Mouse (Mus musculus) left cerebral cortex, postnatal 10 days (tissue): ENCODE measurements at regions not wholly inside any gene's neighbourhood (a gene's known extent, or its start where the extent isn't known, plus 50 kb on each side); places are given as distances from the start of the nearest gene placed in this dataset.
A peak's percentile ranks its signal among the peaks of the same experiment; 100 is the strongest.

ENCODE experiments used
- DNase-seq, 2 experiments: peaks; one replicate each; pipeline ENCODE4 v3.0.0; 2021 to 2022; ENCODE audit warnings: low spot score in 2 of 2, mixed read lengths in 1 of 2; ENCODE audit errors: extremely low spot score in 1 of 2
- intact Hi-C: fragments of 180-260 bp; cut with DNase I; formaldehyde crosslinking; loops from one replicate; pipeline ENCODE4 v1.15.1; 2025

DNA sequence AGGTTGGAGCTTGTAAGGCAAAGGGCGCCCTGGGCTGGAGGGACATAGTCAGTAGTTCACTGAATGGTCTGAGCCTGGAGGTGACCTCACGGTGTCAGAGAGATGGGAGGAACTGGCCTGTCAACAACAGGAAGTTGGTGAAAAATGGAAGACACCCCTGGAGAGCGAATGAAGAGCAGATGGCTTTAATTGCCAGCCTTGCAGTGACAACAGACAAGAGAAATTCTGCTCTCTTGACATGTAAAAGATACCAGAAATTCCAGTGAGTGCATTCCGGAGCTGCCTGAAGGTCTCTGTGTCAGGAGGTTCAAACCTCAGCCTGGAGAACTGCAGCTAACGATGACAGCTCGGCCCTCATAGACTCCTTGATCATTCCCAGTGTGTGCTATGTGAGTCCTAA, 318.3 kb upstream of the Gm5148 start:
- intact Hi-C loops = no loop called here
- DNase-seq = no peak

DNA sequence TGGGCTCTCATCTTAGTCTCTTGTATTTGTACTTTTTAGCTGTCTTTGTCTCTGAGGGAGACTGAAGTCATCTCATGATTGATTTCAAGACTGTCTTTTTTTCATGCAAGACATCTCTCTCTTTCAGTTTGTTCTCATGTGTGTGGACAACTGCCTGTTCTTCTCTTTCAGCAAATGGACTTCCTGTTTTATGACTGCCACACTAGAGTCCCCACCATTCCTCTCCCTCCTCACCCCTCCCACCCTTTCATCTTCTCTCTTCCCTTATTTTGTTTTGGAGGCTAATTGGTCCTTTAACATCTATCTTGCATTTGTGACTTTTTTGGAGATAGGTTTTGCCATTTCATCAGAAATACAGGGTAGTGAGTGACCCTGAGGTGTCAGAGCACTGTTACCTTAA, 311.8 kb upstream of the Gm5148 start:
- intact Hi-C loops = no loop called here
- no peak for DNase-seq

DNA sequence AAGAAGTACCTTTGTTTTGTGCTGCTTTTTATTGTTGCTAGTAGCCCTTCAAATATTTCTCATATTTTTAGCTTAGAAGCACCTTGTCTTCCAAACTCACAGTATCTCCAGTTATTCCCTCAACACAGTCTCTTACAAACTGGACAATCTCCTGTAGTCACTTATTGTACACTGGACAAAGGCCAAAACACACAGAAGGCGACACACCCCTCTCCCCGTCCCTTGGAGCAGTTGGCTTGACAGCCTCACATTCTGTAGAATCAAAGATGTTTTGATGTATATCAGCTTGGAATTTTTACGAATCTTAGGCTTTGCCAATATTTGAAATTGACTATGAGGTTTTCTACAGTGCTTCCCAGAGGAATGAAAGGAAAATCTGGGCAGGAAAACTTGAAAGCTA, 309.8 kb upstream of the Gm5148 start:
- intact Hi-C loops = no loop called here
- DNase-seq = no peak

DNA sequence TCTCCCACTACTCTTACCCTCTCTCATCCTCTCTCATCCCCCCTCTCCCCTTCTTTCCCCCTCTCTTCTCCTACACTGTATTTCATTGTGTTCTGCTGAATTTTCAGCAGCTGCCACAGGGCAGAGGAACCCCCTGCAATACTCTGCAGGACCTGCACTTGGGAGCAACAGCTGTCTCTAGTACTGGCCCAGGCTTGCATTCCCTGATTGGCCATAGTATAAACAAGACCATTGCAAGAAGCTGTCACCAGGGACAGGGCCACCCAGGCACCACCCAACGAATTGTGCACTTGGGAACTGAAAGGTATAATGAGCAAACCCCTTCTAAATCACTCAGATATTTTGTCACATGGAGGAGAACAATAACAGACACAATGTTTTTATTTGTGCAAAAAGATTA, 290.5 kb upstream of the Gm5148 start:
- DNase-seq = no peak
- intact Hi-C loops = no loop called here

DNA sequence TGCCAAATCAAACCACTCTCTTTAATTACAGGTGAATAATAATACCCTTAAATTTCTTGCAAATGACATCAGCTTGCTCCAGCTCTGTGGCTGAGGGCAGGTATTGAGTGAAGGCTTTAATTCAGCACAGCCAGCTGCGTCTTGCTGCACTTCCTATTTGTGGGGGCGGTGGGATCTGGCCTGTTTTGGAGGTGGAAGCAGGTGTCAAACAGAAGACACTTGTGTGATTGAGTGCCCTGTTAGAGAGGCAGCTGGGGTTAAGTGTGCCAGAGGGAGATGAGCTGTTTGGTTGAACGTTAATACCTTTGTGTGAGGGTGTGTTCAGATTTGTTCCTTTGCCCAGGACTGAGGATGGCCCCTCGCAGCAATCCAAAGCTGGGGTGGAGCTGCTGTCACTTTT, 284.9 kb upstream of the Gm5148 start:
- DNase-seq = no peak
- intact Hi-C loops = no loop called here

DNA sequence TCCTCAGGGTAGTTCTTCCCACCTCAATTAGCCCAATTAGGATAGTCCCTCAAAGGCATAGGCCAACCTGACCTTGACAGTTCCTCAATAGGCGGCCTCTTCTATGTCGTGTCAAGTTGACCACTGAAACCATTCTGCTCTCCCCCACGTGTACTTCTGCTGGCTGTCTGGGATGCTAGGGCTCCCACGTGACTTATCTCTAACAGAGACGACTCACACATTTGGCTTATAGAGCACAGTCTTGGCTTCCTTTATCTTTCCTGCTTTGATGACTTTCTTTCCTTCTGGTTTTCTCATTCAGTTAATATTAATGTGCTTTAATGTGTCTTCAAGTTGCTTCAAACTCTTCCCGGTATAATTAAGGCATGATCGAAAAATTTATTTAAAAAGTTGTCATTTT, 284.0 kb upstream of the Gm5148 start:
- intact Hi-C loops = no loop called here

DNA sequence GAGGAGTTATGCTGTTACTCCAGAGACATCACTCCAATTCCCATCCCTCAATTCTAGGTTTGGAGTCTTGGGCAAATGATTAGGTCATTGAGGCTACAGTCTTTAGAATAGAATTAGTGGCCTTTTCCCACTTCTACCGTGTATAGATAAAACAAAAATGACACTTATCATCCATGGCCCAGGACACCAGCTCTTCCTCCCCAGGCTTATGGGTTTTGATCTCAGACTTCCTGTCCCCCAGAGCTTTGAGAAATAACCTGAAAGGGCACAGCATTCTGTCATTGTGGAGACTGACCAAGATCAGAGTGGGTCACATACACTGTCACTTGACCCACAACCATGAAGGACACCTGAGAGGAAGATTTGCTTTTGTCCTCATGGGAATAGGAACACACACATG, 283.3 kb upstream of the Gm5148 start:
- no peak for DNase-seq
- intact Hi-C loops = no loop called here

More for the DNA sequence above, 284.0 kb upstream of the Gm5148 start:
- DNase-seq = no peak

DNA sequence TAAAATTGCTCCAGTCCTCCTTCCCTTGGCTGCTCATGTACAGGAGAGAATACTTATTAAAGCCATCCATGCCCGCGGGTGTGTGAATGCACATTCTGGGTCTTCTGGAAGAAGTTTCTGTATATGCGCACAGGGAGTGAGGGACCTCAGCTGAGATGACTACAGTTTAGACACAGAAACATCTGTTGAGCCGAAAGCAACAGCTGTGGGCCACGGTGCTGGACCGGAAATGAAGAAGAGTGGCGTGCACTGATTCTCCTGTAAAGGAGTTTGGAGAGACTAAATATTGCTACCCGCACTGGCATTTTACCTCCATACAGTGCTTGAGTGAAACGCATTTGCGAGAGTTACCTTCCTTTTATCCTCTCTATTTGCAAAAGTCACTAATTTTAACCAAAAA, 278.0 kb upstream of the Gm5148 start:
- intact Hi-C loops = no loop called here
- no peak for DNase-seq

DNA sequence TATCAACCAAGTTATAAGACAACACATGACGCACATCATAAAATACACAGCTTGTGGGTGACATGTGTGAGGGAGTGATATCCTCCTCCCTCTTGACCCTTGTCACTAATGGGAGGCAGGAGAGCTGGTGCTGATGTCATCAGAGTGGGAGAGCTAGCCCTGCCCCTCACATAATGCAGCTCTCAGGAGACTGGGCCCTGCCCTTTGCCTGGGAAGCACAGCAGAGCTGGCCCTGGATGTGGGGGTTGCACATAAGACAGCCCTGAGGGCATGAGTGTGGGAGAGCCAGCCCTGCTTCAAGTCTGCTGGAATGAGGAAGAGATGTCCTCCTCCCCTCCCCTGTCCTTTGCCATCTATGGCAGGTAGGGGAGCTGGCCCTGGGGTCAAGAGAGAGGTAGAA, 275.5 kb upstream of the Gm5148 start:
- DNase-seq = no peak
- intact Hi-C loops = no loop called here

DNA sequence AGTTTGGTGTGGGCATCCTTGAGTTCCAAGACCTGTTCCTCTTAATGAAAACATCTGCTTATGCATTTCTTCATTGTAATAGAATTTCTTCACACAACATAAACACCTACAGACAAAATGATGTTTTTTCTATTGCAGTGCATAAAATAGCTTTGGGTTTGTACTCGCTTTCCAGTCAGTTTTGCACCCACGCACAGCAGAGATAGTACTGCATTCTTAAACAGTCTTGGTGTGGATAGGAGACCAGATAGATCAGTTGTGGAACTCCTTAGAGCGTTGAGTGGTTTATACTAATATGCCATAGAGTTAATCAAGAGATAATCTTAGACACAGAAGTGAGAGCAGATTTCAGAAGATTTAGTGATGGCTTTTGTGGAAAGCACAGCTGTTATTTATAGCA, 273.7 kb upstream of the Gm5148 start:
- DNase-seq = no peak
- intact Hi-C loops = no loop called here

DNA sequence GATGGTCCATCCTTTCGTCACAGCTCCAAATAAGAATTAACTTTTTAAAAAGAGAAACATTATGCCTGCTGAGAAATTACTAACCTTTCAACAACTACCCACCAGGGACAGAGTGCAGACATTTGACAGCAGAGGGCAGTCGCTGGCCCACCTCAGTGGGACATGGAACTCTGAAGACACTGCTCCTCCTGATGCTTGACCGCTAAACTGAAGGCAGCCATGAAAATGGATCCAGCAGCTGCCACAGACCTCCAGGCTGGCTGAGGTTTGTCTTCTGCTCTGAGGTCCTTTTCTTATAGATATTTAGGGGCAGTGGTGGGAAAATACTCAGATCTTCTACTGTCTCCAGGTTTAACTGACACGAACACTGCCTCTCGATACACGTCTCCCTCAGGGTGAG, 265.7 kb upstream of the Gm5148 start:
- DNase-seq = no peak
- intact Hi-C loops = no loop called here

DNA sequence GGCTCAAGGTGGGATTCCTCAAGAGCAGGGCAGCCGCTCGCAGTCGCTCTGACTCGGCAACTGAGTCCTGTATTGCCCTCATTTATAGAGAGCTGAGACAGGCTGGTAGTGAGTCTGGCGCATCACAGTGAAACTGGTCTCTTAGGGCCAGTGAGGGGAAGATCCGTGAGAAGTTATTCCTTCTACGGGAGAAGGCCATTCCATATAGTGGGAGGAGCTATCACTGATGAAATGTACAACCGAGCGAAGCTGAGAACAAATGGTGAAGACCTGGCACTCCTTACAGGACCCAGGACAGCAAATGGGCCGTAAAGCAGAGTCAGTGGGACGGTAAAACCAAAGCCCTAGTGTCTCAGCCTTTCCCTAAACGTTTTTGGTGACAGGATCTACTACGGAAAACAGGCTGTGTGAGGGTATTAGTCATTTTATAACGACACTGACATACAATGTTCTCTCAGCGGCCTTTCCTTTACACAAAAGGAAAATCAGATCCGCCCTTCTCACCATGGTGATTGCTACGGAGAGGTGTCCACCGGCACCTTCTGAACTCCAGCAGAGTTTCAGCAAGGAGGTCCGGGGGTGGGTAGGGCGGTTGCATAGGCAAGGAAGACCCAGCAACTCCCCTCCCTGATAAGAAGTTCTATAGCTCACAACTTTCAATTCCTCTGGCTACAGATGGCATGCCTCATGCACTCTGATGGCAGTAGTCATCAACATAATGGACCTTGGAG, 263.6 kb upstream of the Gm5148 start:
- intact Hi-C loops = no loop called here
- no peak for DNase-seq

DNA sequence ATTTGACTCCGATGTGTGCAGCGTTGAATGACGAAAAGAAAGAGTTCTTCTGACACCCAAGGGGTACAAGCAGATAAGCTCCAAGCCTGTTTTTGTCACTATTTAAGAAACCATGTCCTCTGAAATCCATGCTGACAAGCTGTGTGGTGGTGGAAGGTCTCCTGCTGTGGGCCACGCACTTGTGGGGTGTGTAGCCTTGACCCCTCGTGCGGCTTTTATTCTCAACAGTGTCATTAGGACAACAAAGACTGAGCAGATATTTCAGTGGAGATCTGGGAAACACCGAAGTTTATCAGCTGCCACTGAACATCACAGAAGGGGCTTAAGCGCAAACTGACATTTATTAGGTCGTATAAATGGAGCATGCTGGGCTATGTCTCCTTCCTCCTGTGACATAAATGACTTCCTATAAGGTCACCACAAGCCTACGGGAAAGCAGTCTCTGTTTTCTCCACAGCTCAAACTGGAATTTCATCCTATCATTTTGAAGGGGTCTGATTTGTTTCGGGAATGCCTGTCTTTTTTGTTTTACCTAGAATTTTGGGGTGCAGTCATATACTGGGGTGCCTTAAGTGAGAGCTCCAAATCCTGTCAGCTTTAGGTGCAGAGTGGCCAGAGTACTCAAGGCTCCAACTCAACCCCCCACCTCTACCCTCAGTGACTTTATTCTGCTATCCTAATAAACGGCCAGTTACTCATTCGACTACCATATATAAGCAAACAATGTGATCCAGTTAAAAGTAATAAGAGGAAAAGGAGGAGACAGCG, 262.9 kb upstream of the Gm5148 start:
- no peak for DNase-seq
- intact Hi-C loops = no loop called here

DNA sequence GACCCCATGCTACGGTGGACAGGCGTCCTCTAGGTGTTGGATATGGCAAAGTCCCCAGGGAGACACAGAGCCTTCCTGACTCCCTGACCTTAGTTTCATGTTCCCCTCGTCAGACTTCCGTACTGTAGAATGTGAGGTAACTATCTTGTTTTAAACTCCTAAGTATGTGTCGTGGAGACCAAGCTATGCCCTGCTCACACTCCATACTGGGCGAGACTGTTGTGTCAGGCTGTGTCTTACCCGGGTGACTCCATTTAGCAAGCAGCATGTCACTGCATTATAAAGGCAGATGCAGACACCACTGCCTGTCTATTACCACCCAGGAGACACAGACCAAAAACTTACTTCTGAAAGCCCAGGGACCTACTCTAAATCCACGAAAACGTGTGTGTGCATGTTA, 260.4 kb upstream of the Gm5148 start:
- DNase-seq = no peak
- intact Hi-C loops = no loop called here

DNA sequence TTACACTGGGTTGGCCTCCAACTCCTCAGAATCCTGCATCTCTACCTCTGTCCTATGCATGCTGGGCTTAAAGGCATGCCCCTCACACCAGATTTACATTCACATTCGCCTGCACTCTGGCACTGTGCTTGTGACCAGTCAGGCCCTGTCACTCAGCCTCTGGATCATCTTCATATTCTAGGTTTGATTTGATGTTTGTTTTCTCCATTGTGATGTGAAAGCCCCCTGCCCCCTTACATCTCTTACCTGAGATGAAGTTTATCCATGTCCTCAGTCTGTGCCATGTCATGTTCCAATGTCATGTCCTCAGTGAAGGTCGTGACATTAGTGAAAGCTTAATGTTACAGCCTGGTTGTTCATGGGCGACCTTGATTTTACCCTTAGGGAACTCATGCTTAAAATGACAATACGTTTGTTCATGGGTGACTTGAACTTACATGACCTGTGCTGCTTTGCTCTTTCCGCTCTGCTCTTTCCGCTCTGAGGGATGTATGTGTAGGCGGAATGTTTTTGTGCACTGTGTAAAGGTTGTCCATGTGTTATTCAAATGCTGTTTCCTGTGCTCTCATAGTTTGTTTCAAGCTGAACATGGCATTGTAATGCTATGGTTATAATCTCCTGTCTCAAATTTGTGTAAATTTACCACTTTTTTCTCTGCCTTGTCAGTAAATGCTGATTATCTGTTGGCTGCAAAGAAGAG, 257.3 kb upstream of the Gm5148 start:
- intact Hi-C loops = no loop called here
- DNase-seq = no peak

DNA sequence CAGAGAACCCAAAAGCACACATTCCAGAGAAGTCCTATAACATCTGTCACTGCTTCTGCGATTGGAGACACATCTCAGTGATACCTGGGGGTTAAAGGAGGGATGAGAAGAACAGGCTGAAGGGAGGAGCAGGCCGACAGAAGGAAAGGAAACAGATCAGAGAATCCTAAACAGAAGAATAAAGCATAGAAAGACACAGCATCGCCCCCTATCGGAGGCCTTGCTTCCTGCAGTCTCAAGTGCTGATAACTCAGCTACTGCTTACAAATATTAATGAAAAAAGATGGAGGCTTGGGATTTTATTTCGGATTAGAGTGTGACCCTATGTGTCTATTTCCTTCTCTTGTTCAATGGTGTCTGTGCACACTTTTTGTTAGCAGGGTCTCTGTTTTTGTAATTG, 255.6 kb upstream of the Gm5148 start:
- intact Hi-C loops = no loop called here

DNA sequence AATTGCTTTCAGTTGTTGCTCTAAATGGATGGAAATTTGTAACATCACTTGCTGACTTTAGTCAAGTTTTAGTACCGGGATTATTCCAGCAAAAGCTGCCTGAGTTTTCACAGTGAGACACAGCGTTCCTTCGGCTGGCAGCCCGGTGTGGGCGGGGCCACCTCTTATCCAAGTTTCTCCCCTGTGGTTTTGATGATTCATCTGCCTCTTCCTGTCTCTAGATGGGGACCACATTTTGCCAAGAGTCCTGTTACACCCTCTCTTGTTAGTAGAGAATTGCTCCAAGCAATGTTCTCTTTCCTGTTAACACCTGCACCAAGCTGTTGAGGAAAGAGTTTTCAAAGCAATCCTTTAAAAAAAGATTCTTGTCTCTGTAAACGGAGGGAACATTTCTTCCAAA, 254.2 kb upstream of the Gm5148 start:
- intact Hi-C loops = no loop called here
- DNase-seq = peak in 1 of 2 experiments; percentile 74

More for the DNA sequence above, 255.6 kb upstream of the Gm5148 start:
- DNase-seq = no peak

DNA sequence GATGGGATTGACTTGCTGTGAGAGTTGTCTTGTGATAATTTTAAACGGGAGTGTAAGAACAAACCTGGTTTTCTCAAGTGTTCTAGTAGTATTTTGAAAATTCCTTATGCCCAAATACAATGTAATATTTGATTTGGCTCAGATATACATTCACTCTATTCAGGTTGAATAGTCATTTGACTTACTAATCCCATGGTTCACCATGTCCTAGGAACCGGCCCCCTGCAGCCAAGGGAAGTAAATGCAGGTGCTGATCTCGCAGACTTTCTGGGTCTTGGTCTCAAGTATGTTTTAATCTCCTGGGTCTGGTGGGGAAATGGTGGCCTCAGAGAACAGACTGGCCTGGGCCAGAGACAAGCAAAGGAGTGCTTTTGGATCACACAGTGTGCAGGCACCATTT, 253.2 kb upstream of the Gm5148 start:
- DNase-seq = no peak
- intact Hi-C loops = no loop called here

DNA sequence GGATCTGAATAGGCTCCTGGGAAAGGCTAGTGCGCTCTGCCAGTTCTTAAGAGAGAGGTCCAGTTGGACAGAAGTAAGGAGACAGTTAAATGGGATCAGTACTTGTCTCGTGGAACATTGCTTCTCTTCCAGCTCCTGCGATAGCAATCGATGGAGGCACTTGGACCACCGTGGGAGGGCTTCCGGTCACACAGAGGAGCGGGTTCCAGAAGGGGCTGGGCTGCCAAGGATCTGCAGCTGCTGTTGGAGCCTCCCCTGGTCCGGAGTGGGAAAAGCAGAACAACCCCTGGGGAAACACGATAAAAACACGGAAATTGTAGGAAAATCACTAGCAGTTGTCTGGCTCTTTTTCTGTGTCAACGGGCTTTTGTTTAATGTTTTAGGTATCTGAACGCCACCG, 252.3 kb upstream of the Gm5148 start:
- intact Hi-C loops = no loop called here
- DNase-seq = peak in 1 of 2 experiments; percentile 77

DNA sequence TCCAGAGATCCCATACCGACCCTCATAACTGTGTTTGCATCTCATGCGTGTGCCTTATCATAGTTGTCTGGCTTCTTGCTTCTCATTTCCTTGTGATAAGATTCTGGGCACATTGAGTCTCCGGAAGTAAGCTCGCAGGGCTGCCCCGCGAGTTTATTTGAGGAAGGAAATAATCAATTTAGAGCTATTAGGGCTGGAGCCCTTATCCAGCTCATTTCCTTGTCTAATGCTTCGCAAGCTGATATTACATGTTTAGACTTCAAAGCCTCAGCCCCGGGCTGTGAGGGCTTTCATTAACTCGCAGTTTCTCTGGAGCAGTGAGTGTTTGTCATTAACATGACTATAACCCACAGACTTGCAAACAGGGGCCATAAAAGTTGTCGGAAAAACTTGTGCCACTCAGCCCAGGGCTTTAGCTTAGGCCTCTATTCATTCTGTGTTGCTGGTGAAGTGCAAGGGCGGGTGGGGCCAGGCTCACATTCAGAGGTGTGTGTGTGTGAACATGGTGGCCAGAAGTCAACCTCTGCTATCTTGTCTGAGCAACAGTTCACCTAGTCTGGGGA, 251.0 kb upstream of the Gm5148 start:
- no peak for DNase-seq
- intact Hi-C loops = no loop called here
